Mouse (Mus musculus) T-helper 2 cell (primary cell): ENCODE measurements around the gene Btbd35f17.
"Not testable (repeated sequence)": the region's sequence is repeated elsewhere in the genome, so short reads cannot be mapped to it uniquely, and the experiment has no call there.

ENCODE experiments used
- in situ Hi-C: fragments of 300-600 bp; cut with MboI, MseI; formaldehyde crosslinking; loops from one replicate; pipeline ENCODE4 v1.15.1; 2025; ENCODE audit warnings: high pct_unique_total_duplicates

The Btbd35f17 gene

DNA sequence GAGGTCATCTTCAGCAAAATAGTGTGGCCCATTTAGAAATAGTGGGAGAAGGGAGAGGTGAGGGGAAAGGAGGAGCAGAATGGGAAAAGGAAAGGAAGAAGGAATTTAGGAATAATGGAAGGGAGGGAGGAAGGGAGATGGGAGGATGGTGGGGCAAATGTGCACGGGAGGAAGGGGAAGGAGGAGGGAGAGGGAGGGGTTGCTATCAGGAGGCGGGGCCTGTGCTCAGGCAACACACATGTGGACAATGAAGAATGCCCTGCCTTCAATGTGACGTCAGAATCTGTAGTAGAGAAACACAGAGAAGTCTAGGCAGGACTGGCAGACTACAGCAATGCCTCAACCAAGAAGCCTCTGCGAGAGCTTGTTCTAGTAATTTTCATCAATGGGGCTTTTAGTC is at the start of gene Btbd35f17:
Btbd35f17 (plus strand) TSS at position 301 of the 400 bp plus-strand sequence.
- in situ Hi-C loops: not testable (repeated sequence)
